ENCODE assay signal across 9 mouse cellular contexts in genomic region chr17:30006877-30007276, GRCm38 (mm10). TPM values are rescaled to one million over a fixed set of nuclear protein-coding genes. Genes with fewer than 3 reads are reported as not detected.
A peak's percentile ranks its signal among the peaks of the same experiment; 100 is the strongest.
DNase-seq lines count a peak whose midpoint lies in the region; ATAC-seq and TF ChIP-seq lines count a peak whose summit lies in the region.
"Had no signal": no experiment of that assay in that cellular context is flagged by ENCODE, and none has a peak within 500 bp of the region (broad histone marks: within the 10 kb centered on the region; RNA-seq: fewer than 3 reads in every experiment).

No protein-coding gene starts in this region.

- H3ac ChIP-seq in myocyte (ENCODE audit: control insufficient read depth, insufficient read length), result no peak overlapping the region

- H3K27ac ChIP-seq in kidney, embryonic 16.5 days (ENCODE audit: low read length), result no peak overlapping the region; the same call in 1 of the 2 replicates
- H3K27ac ChIP-seq in forebrain, embryonic 12.5 days, result no peak overlapping the region
- H3K27ac ChIP-seq in intestine, postnatal 0 days (ENCODE audit: low read depth, low read length), result peak overlapping the region; percentile 81

- H3K9me3 ChIP-seq in kidney, embryonic 16.5 days (ENCODE audit: low read length), result no peaks in the 10 kb centered on the region
- no peaks in the 10 kb centered on the region for H3K9me3 ChIP-seq in forebrain, embryonic 12.5 days
- H3K9me3 ChIP-seq in intestine, postnatal 0 days (ENCODE audit: control insufficient read depth), result no peaks in the 10 kb centered on the region

- H3K9ac ChIP-seq in kidney, embryonic 16.5 days (replicated peaks; ENCODE audit: low read length), result 0 out of 2 replicates have a peak overlapping the region, but pooled peaks have one; percentile 12
- no peak overlapping the region for H3K9ac ChIP-seq in forebrain, embryonic 12.5 days
- H3K9ac ChIP-seq in intestine, postnatal 0 days (ENCODE audit: low read depth, low read length), result peak overlapping the region; percentile 23; the same call in 1 of the 2 replicates

- no peak for ATAC-seq in kidney, embryonic 16.5 days (ENCODE audit: low FRiP score, low TSS enrichment)
- ATAC-seq in forebrain, embryonic 12.5 days (ENCODE audit: low FRiP score), result no peak
- no peak for ATAC-seq in intestine, postnatal 0 days

- peaks cover 45% of the 10 kb centered on the region for H3K4me1 ChIP-seq in kidney, embryonic 16.5 days (ENCODE audit: insufficient read depth, low read length)
- H3K4me1 ChIP-seq in forebrain, embryonic 12.5 days, result peaks cover 44% of the 10 kb centered on the region
- peaks cover 20% of the 10 kb centered on the region for H3K4me1 ChIP-seq in intestine, postnatal 0 days (replicated peaks; ENCODE audit: control insufficient read depth, insufficient read depth, low read length)

- 0 out of 2 replicates have a peak overlapping the region, but pooled peaks have one; percentile 6 for H3K4me3 ChIP-seq in kidney, embryonic 16.5 days (ENCODE audit: low read length)
- peak overlapping the region; percentile 10; the same call in 1 of the 2 replicates for H3K4me3 ChIP-seq in forebrain, embryonic 12.5 days (replicated peaks)
- H3K4me3 ChIP-seq in intestine, postnatal 0 days (ENCODE audit: low read depth, low read length), result no peak overlapping the region
- peak overlapping the region; percentile 63 for H3K4me3 ChIP-seq in myocyte

- no peak for TF ChIP-seq POLR2A in myocyte (IDR thresholded peaks at IDR 0.05; ENCODE audit: insufficient read length, low read depth)

- WGBS in kidney, embryonic 16.5 days, result 82% methylated on average over 2 of the region's 2 CpGs
- 84% methylated on average over 2 of the region's 2 CpGs for WGBS in forebrain, embryonic 12.5 days
- 52% methylated on average over 2 of the region's 2 CpGs for WGBS in intestine, postnatal 0 days

- H3K79me2 ChIP-seq in myocyte (ENCODE audit: control insufficient read depth, insufficient read depth), result peaks cover 66% of the 10 kb centered on the region

- H3K4me2 ChIP-seq in kidney, embryonic 16.5 days (replicated peaks; ENCODE audit: low read depth, low read length), result peak overlapping the region; percentile 29
- H3K4me2 ChIP-seq in forebrain, embryonic 12.5 days, result peak overlapping the region; percentile 76
- H3K4me2 ChIP-seq in intestine, postnatal 0 days (replicated peaks; ENCODE audit: low read depth), result peak overlapping the region; percentile 71
- peak overlapping the region; percentile 75 for H3K4me2 ChIP-seq in myocyte (ENCODE audit: low read depth)

- no peak for DNase-seq in kidney, adult 8-10 months
- no peak for DNase-seq in thymus, postnatal 25 days
- DNase-seq in cerebellum, adult 11 months, result no peak
- DNase-seq in adrenal gland, postnatal 36 days, result no peak
- DNase-seq: gastrocnemius, postnatal 25 days had no signal

- H3K27me3 ChIP-seq in kidney, embryonic 16.5 days (ENCODE audit: insufficient read depth, low read length), result no peaks in the 10 kb centered on the region
- H3K27me3 ChIP-seq in forebrain, embryonic 12.5 days, result no peaks in the 10 kb centered on the region
- no peaks in the 10 kb centered on the region for H3K27me3 ChIP-seq in intestine, postnatal 0 days (replicated peaks; ENCODE audit: control insufficient read depth, insufficient read depth, low read length)
- no peaks in the 10 kb centered on the region for H3K27me3 ChIP-seq in myocyte (ENCODE audit: control insufficient read depth, insufficient read depth, insufficient read length)

- H3K36me3 ChIP-seq in kidney, embryonic 16.5 days (ENCODE audit: insufficient read depth, low read length), result no peaks in the 10 kb centered on the region
- peaks cover 5% of the 10 kb centered on the region; the same call in 1 of the 2 replicates for H3K36me3 ChIP-seq in forebrain, embryonic 12.5 days (replicated peaks)
- H3K36me3 ChIP-seq in intestine, postnatal 0 days (ENCODE audit: control insufficient read depth, insufficient read depth), result no peaks in the 10 kb centered on the region
- H3K36me3 ChIP-seq in myocyte (ENCODE audit: control insufficient read depth, insufficient read depth), result no peaks in the 10 kb centered on the region

- no peak for TF ChIP-seq CTCF in intestine, postnatal 0 days (IDR thresholded peaks at IDR 0.05; ENCODE audit: low read depth)

TF ChIP-seq in myocyte, 11 proteins besides CTCF, POLR2A, EP300 and RAD21:
- TF ChIP-seq USF1 (IDR thresholded peaks at IDR 0.05; ENCODE audit: low read depth) (no peak), E2F4 (IDR thresholded peaks at IDR 0.05; ENCODE audit: insufficient read depth) (no peak), SRF (IDR thresholded peaks at IDR 0.05; ENCODE audit: control insufficient read depth, insufficient read length, low read depth) (no peak), CEBPB (IDR thresholded peaks at IDR 0.05; ENCODE audit: insufficient read depth, poor library complexity, severe bottlenecking) (no peak), POLR2AphosphoS2 (IDR thresholded peaks at IDR 0.05; ENCODE audit: insufficient read length, low read depth) (no peak), MAX (IDR thresholded peaks at IDR 0.05; ENCODE audit: low read depth) (no peak), TCF12 (IDR thresholded peaks at IDR 0.05; ENCODE audit: insufficient read depth, poor library complexity, severe bottlenecking) (no peak), TCF3 (IDR thresholded peaks at IDR 0.05; ENCODE audit: insufficient read length, low read depth) (no peak), REST (IDR thresholded peaks at IDR 0.05; ENCODE audit: insufficient read depth, insufficient read length) (no peak), MYOG (IDR thresholded peaks at IDR 0.05; ENCODE audit: control insufficient read depth in 1 of 3, insufficient read depth in 1 of 3, insufficient read length in 2 of 3, low read depth in 2 of 3) (no peak)

RNA-seq across cellular contexts. Expression of gene Zfand3, which starts 2.3 kb away (rescaled TPM):
- 62.0 and 64.9 TPM in 2 replicates for polyA plus RNA-seq in kidney, embryonic 16.5 days (2015; fragmentation: Nextera tagmentation; extraction: Ambion mirVana)
- 77.3 and 83.5 TPM in 2 replicates for polyA plus RNA-seq in forebrain, embryonic 12.5 days (2016; fragmentation: Nextera tagmentation; extraction: Ambion mirVana)
- polyA plus RNA-seq in intestine, postnatal 0 days (2015; fragmentation: Nextera tagmentation; extraction: Ambion mirVana), result 38.0 and 40.5 TPM in 2 replicates
- 138 TPM for polyA plus RNA-seq in myocyte (2012; fragmentation: generic; extraction: Trizol)
- total RNA-seq in adrenal gland, postnatal 36 days (2021), result 100 to 1,000 TPM; 145 to 165 TPM

RNA-seq across cellular contexts. Expression of gene Mdga1, which starts 37.0 kb away (rescaled TPM):
- 1.9 and 2.4 TPM in 2 replicates for polyA plus RNA-seq in kidney, embryonic 16.5 days (2015; fragmentation: Nextera tagmentation; extraction: Ambion mirVana)
- 8.8 and 9.0 TPM in 2 replicates for polyA plus RNA-seq in forebrain, embryonic 12.5 days (2016; fragmentation: Nextera tagmentation; extraction: Ambion mirVana)
- 0.63 and 0.73 TPM in 2 replicates for polyA plus RNA-seq in intestine, postnatal 0 days (2015; fragmentation: Nextera tagmentation; extraction: Ambion mirVana)
- polyA plus RNA-seq in myocyte (2012; fragmentation: generic; extraction: Trizol), result 2.5 TPM
- total RNA-seq in adrenal gland, postnatal 36 days (2021), result 1 to 10 TPM in 1 of 2 experiments, under 1 TPM in 1; 0.63 to 1.4 TPM
